Mouse (Mus musculus) midbrain, embryonic 14.5 days (tissue): ENCODE results near the gene Zfp105. TPM values are rescaled to one million over a fixed set of nuclear protein-coding genes. Genes with fewer than 3 reads are reported as not detected.

Experiments
- ATAC-seq: fragments of 200-750 bp; cut with Nextera tagmentation; 2 replicates; pipeline ENCODE4 v1.8.0; 2017; ENCODE audit warnings: moderate number of reproducible peaks, moderate library complexity; ENCODE audit not compliant: low FRiP score, low TSS enrichment
- DNase-seq: peaks from one replicate; pipeline ENCODE4 v3.0.0-alpha.2; 2015
- H3K27ac ChIP-seq: fragments of 300-500 bp; sonication (generic); replicated peaks from 2 replicates; pipeline ENCODE4 v1.5.1; 2014; ENCODE audit warnings: mild to moderate bottlenecking, low read depth, low read length, moderate library complexity
- H3K27me3 ChIP-seq: fragments of 300-500 bp; sonication (generic); 2 replicates; pipeline ENCODE4 v1.6.1; 2014; ENCODE audit warnings: low read length, control low read depth, mixed read lengths; ENCODE audit not compliant: control insufficient read depth, insufficient read depth
- H3K36me3 ChIP-seq: fragments of 300-500 bp; sonication (generic); 2 replicates; pipeline ENCODE4 v1.6.1; 2014; ENCODE audit warnings: low read length, control low read depth; ENCODE audit not compliant: control insufficient read depth, insufficient read depth
- H3K4me1 ChIP-seq: fragments of 300-500 bp; sonication (generic); 2 replicates; pipeline ENCODE4 v1.6.1; 2014; ENCODE audit warnings: mild to moderate bottlenecking, antibody characterized with exemption, low read length, control low read depth; ENCODE audit not compliant: control insufficient read depth, insufficient read depth
- H3K4me2 ChIP-seq: fragments of 300-500 bp; sonication (generic); 2 replicates; pipeline ENCODE4 v1.6.1; 2014; ENCODE audit warnings: mild to moderate bottlenecking, low read length, moderate library complexity
- H3K4me3 ChIP-seq: fragments of 300-500 bp; sonication (generic); replicated peaks from 2 replicates; pipeline ENCODE4 v1.5.1; 2014; ENCODE audit warnings: low read depth, low read length
- H3K9ac ChIP-seq: fragments of 300-500 bp; sonication (generic); replicated peaks from 2 replicates; pipeline ENCODE4 v1.6.1; 2014; ENCODE audit warnings: mild to moderate bottlenecking, low read length, moderate library complexity
- H3K9me3 ChIP-seq: fragments of 300-500 bp; sonication (generic); 2 replicates; pipeline ENCODE4 v1.6.1; 2016; ENCODE audit warnings: low read length, control low read depth, mixed read lengths; ENCODE audit not compliant: control insufficient read depth
- WGBS: fragments of 180-500 bp; shearing (Covaris S2); extraction: QIAGEN DNeasy Blood & Tissue Kit; methylation state at CpG from one replicate; pipeline ENCODE4 v1.1.7; 2014; 5-methylcytosine and 5-hydroxymethylcytosine counted together
- polyA plus RNA-seq: library from polyadenylated mRNA; unstranded; fragments of >200 nt; fragmentation: Nextera tagmentation; extraction: Ambion mirVana; gene quantifications from 2 replicates; pipeline ENCODE4 v1.2.1, GENCODE M21; 2014

The Zfp105 gene
- polyA plus RNA-seq, 1 experiment from 2014 or later, result 25.4 TPM

DNA sequence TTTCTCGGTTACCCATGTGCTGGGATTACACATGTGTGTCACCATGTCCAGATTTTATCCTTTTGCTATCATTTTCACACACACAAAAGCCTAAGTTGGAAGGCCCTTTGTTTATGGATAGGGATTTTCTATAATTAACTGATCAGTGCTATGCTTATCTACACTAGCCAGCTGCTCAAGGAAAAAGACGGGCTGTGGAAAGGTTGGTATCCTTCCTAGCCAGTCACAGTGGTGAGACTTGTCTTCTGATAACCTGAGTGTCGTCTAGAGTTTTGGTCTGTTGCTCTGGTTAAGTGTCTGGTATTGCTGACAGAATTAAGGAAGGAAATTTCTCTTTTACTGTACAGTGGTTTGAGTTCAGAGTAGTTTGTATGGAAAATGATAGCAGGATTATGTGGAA lies 6.0 kb downstream of the Zfp105 start:
- Histone ChIP-seq H3K4me2 (no peak overlapping the region), H3K9ac (no peak overlapping the region), H3K27ac (no peak overlapping the region), H3K27me3 (no peaks in the 10 kb centered on the region), H3K36me3 (peaks cover 81% of the 10 kb centered on the region), H3K4me3 (no peak overlapping the region), H3K4me1 (peaks cover under 1% of the 10 kb centered on the region), H3K9me3 (no peaks in the 10 kb centered on the region)
- DNase-seq (no peak), ATAC-seq (no peak)
- WGBS, result 88% methylated on average over 3 of the region's 3 CpGs

- Histone ChIP-seq H3K9me3 (no peaks in the 10 kb centered on the region), H3K4me2 (peak within 1 kb of the TSS; percentile 81), H3K36me3 (peaks cover 18% of the 10 kb centered on the region), H3K9ac (peak within 1 kb of the TSS; percentile 58), H3K27me3 (no peaks in the 10 kb centered on the region), H3K27ac (peak within 1 kb of the TSS; percentile 70), H3K4me1 (peaks cover 8% of the 10 kb centered on the region; the same call in 1 of the 2 replicates), H3K4me3 (peak within 1 kb of the TSS; percentile 68)
- DNase-seq (peak; percentile 97), ATAC-seq (peak; percentile 97)
- under 1% methylated on average over 64 of the region's 64 CpGs for WGBS
These were observed 28.0 kb downstream of the Zfp105 start, which contains the start of the genes 1110059G10Rik and Kif15 for GRCm38 (mm10) chr9:122950643-122951475. Gene 1110059G10Rik, minus strand, starts transcription at chr9:122951000. Gene Kif15, plus strand, starts transcription at chr9:122951046.

Other genes starting within 250 kb of the Zfp105 start
- not detected in 2 replicates for gene Topaz1, start 175.7 kb upstream of the Zfp105 start, polyA plus RNA-seq
- gene Tcaim, start 117.5 kb upstream of the Zfp105 start, polyA plus RNA-seq, result 7.0 and 8.5 TPM in 2 replicates
- gene Gm35549, start 79.0 kb upstream of the Zfp105 start, polyA plus RNA-seq, result 0.63 and 0.88 TPM in 2 replicates
- gene Zfp445, start 57.1 kb upstream of the Zfp105 start, polyA plus RNA-seq, result 71.5 and 112 TPM in 2 replicates
- gene Zkscan7, start 37.4 kb upstream of the Zfp105 start, polyA plus RNA-seq, result 2.1 and 2.7 TPM in 2 replicates
- gene 1110059G10Rik, start 27.9 kb downstream of the Zfp105 start, polyA plus RNA-seq, result 36.5 and 37.7 TPM in 2 replicates
- gene Kif15, start 28.0 kb downstream of the Zfp105 start, polyA plus RNA-seq, result 8.0 and 13.6 TPM in 2 replicates
- gene Tmem42, start 98.3 kb downstream of the Zfp105 start, polyA plus RNA-seq, result 27.4 and 35.3 TPM in 2 replicates
- 0.39 and 0.91 TPM in 2 replicates for gene Tgm4, start 111.7 kb downstream of the Zfp105 start, polyA plus RNA-seq
- 63.3 and 64.8 TPM in 2 replicates for gene Zdhhc3, start 190.1 kb downstream of the Zfp105 start, polyA plus RNA-seq
- gene Exosc7, start 190.1 kb downstream of the Zfp105 start, polyA plus RNA-seq, result 80.6 and 81.4 TPM in 2 replicates
- gene Clec3b, start 227.9 kb downstream of the Zfp105 start, polyA plus RNA-seq, result 0.51 and 0.53 TPM in 2 replicates